Mouse (Mus musculus): ENCODE results near the gene Atpaf1. TPM values are rescaled to one million over a fixed set of nuclear protein-coding genes. Genes with fewer than 3 reads are reported as not detected.

The Atpaf1 gene
- polyA plus RNA-seq, 1 experiment, result 14.7 TPM

DNA sequence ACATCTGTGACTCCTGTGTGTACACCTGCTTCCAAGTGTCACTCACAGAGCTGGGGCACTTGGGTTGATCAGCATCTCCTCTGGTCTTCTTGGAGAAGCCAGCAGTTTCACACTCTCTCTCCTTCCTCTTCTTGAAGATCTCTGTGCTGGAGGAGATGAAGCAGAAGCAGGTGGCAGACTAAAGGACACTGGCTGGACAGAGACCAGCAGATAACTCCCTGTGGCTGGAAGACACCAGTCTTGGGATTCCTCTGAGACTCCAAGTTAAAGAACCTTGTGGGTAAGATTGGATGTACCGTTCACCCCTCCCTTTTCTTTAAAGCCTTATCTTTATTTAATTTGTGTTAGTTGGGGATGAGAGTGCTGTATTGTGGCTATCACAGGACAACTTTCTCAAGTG is 63.5 kb downstream of the Atpaf1 start:
- DNase-seq (ENCODE audit: low read depth), result no peak

DNA sequence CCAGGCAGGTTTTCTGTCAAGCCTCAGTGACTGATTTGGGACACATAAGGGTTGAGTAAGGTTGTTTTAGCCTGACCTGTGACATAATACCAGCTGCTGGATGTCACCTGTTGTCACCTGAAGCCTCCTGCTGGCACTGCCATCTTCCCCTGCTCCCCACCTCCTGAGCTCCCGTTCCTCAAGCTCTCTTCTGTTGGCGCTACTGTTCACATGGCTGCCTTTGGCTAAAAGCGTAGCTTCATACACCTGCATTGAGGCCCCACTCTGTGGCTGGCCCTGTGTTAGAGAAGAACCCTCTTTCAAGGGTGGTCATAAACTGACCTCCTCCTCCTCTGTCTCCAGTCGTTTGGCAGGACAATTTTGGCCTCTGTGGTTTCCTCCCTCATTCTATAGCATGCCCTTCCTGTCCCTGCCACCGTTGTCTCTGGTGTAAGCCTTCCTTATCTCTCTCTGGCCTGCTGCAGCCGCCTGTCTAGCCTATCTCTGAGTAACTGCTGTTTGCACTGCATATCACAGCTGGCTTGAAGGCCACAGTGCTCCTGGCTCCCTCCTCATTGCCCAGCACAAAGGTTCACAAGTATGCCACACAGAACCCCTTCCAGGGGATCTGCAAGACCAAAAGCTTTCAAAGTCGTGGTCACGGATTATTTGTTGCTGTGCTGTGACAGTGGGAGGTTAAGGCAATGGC is 64.5 kb downstream of the Atpaf1 start:
- no peak for DNase-seq (ENCODE audit: low read depth)

DNA sequence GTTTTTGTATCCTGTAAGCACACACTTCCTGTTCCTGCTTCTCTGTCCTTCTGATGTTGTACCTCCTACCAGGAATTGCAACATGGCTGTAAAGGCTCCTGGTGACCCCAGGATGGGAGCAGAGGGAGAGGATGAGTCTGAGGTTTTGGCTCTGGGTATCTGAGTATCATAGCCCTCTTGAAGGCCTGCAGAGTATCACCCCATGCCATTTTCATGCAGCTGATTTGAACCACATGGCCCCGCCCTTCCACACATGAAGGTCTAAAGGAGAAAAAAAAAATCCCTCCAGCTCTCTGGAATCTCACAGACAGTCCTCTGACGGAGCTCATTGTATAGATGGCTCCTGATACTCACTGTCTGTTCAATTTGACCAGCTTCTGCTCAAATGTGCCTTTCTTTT is 65.5 kb downstream of the Atpaf1 start:
- DNase-seq (ENCODE audit: low read depth), result no peak

GRCm38 (mm10) chr4:115850631-115851030 is 66.0 kb downstream of the Atpaf1 start:
- DNase-seq (ENCODE audit: low read depth), result no peak

- DNase-seq (ENCODE audit: low read depth), result no peak
Measured at GRCm38 (mm10) chr4:115851569-115851968, 67.0 kb downstream of the Atpaf1 start.

DNA sequence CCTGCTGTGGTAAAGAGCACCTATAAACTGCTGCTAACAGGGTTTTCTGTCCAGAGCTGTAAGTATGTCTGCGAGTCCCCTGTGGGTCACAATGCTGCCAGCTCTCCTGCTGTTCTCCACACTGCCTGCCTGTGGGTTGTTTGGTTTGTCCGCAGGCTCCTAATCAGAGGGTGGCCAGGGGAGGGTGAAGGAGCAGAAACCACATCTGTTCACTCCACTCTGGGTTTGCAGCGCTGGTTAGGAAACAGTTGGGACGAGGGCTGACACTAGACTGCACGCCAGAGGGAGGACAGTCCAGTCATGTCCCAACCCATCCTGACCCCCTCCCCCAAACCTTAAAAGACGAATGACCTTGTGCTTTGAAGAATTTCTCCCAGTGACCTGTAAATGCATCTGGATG is 70.5 kb downstream of the Atpaf1 start:
- no peak for DNase-seq (ENCODE audit: low read depth)

- DNase-seq (ENCODE audit: low read depth), result no peak
Measured at GRCm38 (mm10) chr4:115855609-115856008, 71.0 kb downstream of the Atpaf1 start.

GRCm38 (mm10) chr4:115856282-115856681 is 71.7 kb downstream of the Atpaf1 start:
- no peak for DNase-seq (ENCODE audit: low read depth)

DNA sequence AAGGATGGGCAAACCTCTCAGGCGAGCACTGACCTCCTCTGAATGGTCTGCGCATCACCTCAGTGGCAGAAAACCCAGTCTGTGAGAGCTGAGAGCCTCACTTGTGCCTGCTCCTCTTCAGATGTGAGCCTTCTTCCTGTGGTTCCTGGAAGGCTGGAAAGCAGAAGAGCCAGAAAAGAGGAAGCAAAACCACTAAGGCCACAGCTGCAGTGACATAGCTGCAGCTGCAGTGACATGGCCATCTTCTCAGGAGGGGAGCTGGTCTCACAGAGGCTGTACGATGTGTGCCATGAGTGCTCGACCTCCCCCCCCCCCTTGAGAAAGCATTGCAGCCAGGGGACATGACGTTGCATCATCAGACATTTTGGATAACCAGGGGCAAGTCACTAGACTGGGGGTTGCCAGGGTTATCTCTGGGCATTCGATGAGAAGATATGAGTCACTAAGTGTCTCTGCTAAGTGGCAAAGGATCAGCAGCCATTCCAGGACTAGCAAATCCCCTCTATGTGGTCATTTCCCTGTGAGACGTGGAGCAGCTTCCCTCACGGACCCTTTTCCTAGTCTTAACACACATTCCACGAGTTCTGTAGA is 72.8 kb downstream of the Atpaf1 start:
- no peak for DNase-seq (ENCODE audit: low read depth)

DNA sequence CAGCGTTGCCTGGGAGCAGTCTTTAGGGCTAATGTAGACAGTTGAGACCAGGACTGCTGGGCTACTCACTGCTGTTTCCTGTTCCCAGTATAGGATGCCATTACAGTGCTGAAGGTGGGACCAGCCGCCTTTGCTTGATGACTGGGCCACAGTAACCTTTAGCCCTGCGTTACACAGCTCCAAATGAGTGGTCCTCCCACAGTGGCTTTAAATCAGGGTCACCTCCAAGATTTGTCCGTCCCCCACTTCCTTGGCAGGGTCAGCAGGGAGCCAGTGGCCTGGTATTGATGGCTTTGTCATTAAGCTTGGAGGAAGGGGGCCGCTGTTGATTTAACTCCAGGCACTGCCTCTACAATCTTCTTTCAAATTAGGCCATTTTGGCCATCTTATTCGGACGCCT is 78.7 kb downstream of the Atpaf1 start:
- DNase-seq (ENCODE audit: low read depth), result no peak

- DNase-seq (ENCODE audit: low read depth), result no peak
Measured at GRCm38 (mm10) chr4:115863880-115864279, 79.3 kb downstream of the Atpaf1 start.

Other genes starting within 250 kb of the Atpaf1 start
- gene Cyp4a31, start 221.2 kb upstream of the Atpaf1 start, polyA plus RNA-seq (2012; rRNA removed), result 0.05 TPM in 1 of 2 replicates, not detected in the other
- not detected in 2 replicates for gene Cyp4a32, start 183.8 kb upstream of the Atpaf1 start, polyA plus RNA-seq (2012; rRNA removed)
- 53.7 and 66.2 TPM in 2 replicates for gene Cyp4b1, start 137.1 kb upstream of the Atpaf1 start, polyA plus RNA-seq (2012; rRNA removed)
- 23.5 and 25.0 TPM in 2 replicates for gene Efcab14, start 47.1 kb upstream of the Atpaf1 start, polyA plus RNA-seq (2012; rRNA removed)
- gene Tex38, start 3.8 kb upstream of the Atpaf1 start, polyA plus RNA-seq (2012; rRNA removed), result 0.39 and 0.43 TPM in 2 replicates
- 21.6 and 25.4 TPM in 2 replicates for gene Mob3c, start 43.3 kb downstream of the Atpaf1 start, polyA plus RNA-seq (2012; rRNA removed)
- 41.0 and 49.9 TPM in 2 replicates for gene Mknk1, start 54.4 kb downstream of the Atpaf1 start, polyA plus RNA-seq (2012; rRNA removed)
- not detected in 2 replicates for gene Kncn, start 99.6 kb downstream of the Atpaf1 start, polyA plus RNA-seq (2012; rRNA removed)
- gene 6430628N08Rik, start 105.9 kb downstream of the Atpaf1 start, polyA plus RNA-seq (2012; rRNA removed), result 0.31 and 0.85 TPM in 2 replicates
- gene Dmbx1, start 155.1 kb downstream of the Atpaf1 start, polyA plus RNA-seq (2012; rRNA removed), result 0.03 TPM in 1 of 2 replicates, not detected in the other
- gene Faah, start 233.1 kb downstream of the Atpaf1 start, polyA plus RNA-seq (2012; rRNA removed), result 36.0 and 47.0 TPM in 2 replicates

Measured in gonadal fat pad, adult 2 months (tissue).